Mouse (Mus musculus) heart, postnatal 25 days (tissue): ENCODE results near the gene Syne2. TPM values are rescaled to one million over a fixed set of nuclear protein-coding genes. Genes with fewer than 3 reads are reported as not detected.

Experiments used
- DNase-seq: peaks from one replicate; pipeline ENCODE4 v3.0.0; 2022; ENCODE audit warnings: low spot score
- intact Hi-C: fragments of 180-260 bp; cut with DNase I; formaldehyde crosslinking; loops from one replicate; pipeline ENCODE4 v1.15.1; 2025
- total RNA-seq, 2 experiments: library from RNA; stranded (reverse); gene quantifications; 2 replicates each; pipeline ENCODE4 v1.2.3; 2021

The Syne2 gene
- total RNA-seq, 2 experiments from 2014 or later: 33.8 to 41.5 TPM

- DNase-seq: no peak
Measured at GRCm38 (mm10) chr12:76080876-76081556, 263.1 kb downstream of the Syne2 start.

GRCm38 (mm10) chr12:76081557-76082211 is 263.8 kb downstream of the Syne2 start:
- intact Hi-C loops: no loop called here
- no peak for DNase-seq

More at GRCm38 (mm10) chr12:76080876-76081556, 263.1 kb downstream of the Syne2 start:
- intact Hi-C loops: no loop called here

DNA sequence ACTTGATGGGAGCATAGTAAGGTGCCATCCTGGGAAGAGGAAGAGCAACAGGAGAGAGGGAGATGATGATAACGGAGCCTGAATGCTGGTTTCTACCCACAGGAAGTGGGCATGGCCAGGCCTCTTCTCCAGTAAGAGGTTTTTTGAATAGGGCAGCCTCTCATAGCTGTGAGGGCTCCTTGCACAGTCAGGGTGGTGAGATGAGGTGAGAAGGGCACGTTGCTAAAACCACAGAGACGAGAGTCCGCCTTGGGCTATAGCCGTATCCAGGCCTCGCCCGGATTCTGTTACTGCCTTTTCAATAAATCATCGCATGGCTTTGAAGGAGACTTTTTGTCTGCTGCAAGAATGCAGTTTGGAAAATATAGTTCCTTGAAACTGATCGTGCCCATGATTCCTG is 267.1 kb downstream of the Syne2 start:
- intact Hi-C loops: no loop called here
- no peak for DNase-seq

GRCm38 (mm10) chr12:76085956-76086905 is 268.3 kb downstream of the Syne2 start:
- intact Hi-C loops: no loop called here

GRCm38 (mm10) chr12:76087025-76087424 is 269.1 kb downstream of the Syne2 start:
- DNase-seq: no peak
- intact Hi-C loops: no loop called here

More at GRCm38 (mm10) chr12:76085956-76086905, 268.3 kb downstream of the Syne2 start:
- no peak for DNase-seq

DNA sequence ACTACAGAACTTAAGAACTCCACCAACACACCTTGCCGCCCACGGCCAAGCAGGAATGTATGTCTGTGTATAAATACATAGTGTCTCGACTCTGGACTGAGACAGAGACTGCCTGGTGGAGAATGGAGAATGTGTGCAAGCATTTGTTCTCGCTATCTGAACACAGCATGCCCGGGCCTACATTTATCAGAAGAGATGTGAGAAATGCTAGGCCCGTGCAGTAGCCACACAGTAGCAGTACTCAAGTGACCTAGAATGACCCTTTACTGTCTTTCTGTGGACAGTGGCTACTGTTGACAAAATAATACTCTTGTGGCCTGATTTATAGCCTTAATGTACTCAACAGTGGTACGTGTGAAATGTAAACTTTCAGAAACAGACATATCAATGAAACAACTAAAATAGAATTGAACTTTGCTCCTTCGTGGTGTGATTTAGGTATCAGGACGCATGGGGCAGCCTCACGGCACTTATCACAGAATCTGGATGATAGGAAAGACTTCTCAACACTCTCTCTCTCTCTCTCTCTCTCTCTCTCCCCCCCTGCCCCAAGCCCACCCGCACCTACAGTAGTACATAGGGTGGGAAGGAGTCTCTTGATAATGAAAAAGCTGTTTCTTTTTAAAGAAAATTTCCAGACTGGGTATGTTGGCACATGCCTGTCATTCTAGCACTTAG is 275.0 kb downstream of the Syne2 start:
- no peak for DNase-seq

DNA sequence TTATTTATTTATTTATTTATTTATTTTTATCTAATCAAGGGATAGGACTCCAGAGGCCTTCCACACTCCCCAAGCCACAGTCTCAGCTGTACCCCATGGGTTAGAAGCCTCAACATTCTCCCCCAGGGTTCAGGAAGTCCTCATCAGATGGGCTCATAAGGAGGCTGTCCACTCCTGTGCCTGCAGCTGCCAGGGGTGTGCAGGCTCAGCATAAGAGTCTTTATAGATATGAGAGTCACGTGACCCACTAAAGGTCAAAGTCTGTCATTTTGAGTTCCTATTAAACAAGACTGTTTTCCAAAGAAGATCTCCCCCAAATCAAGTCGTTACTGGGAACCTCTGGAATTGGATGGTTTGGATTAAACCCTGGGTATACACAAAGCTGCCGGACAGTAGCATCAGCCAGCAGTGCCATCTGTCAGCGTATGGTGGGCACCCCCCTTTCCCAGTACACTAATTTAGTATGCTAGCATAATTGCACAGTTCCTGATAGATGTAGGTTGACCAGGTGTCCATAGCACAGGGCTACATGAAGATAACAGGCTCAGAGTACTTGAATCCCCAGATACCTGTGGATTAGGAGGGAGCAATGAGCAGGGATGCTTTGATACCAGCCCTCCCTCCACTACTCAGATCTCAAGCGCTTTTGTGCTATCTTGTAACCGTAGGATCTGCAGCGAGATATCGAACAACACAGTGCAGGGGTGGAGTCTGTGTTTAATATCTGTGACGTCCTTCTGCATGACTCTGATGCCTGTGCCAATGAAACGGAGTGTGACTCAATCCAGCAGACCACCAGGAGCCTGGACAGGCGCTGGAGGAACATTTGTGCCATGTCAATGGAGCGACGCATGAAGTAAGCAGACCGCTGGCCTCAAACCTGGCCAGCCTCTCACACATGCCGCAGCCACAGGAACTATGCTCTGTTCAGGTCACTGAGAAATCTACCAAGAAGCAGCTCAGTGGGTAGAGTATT is 276.0 kb downstream of the Syne2 start:
- intact Hi-C loops: no loop called here
- no peak for DNase-seq

More for the DNA sequence above, 275.0 kb downstream of the Syne2 start:
- intact Hi-C loops: no loop called here

DNA sequence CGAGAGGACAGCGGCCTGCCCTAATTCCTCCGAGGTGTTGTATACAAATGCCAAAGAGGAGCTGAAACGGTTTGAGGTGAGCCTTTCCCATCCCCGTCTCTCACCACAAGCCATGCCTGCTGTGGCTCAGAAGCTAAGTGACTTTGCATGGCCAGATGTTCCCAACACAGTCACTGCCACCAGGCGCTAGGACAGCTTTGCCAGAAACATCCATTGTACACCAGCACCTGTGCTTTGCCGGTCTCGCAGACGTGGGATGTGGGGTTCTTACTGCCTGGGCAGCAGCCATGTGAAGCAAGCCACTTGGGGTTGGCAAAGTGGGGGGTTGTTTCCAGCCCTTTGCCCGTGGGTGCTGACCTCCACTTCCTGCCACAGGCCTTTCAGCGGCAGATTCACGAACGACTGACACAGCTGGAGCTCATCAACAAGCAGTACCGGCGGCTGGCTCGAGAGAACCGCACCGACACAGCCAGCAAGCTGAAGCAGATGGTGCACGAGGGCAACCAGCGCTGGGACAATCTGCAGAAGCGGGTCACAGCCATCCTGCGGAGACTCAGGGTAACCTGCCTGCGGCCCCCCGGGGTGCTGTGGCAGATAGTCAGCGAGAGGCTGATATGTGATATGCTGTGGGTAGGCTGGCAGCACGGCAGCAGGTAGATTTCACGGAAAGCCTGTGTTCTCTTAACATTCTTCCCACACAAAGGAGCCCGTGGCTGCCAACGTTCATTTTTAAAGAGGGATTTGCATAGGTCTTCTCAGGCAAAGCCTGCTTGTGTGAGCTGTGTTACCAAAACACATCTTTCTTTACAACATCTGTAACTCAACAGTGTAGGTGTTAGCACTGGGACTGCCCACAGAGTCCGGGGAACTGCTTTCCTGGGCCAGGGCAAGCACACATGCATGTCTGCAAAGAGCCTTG is 277.4 kb downstream of the Syne2 start:
- intact Hi-C loops: no loop called here
- no peak for DNase-seq

- intact Hi-C loops: no loop called here
- no peak for DNase-seq
Measured at GRCm38 (mm10) chr12:76102621-76103020, 284.7 kb downstream of the Syne2 start.

DNA sequence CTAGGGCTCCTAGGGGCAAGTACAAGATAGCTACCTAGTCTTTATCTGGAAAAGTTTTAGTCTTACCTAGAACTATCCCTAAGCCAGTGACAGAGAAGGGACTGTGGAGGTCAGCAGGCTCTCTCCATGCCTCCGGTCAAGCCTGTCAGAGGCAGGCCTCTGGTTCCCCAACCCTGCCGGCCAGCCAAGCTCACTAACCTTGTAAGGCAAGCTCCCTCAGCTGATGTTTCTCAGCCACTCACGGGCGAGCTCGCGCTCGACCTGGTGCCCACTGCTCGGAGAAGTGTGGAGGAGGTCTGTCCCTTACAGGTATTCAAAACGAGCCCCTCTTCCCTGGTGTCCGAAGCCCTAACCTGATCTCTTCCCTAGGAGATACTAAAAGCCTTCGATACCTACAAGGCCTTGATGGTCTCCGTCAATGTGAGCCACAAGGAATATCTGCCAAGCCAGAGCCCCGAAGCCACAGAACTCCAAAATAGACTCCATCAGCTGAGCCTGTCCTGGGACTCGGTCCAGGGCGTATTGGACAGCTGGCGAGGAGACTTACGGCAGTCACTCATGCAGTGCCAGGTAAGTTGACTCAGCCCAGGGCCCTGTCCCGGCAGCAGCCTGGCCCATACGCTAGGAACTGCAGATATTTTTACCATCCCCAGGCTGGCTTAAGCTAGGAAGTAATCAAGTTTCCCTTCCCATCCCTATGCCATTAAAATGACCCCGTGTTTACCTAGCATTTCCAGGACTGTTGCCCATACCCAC is 286.8 kb downstream of the Syne2 start:
- peak; percentile 35 for DNase-seq
- intact Hi-C loops: no loop called here

- DNase-seq: no peak
- intact Hi-C loops: no loop called here
Measured at GRCm38 (mm10) chr12:76109646-76110405, 291.9 kb downstream of the Syne2 start.

GRCm38 (mm10) chr12:76111046-76111445 is 293.1 kb downstream of the Syne2 start:
- DNase-seq: no peak
- intact Hi-C loops: no loop called here

GRCm38 (mm10) chr12:76116577-76116976 is 298.6 kb downstream of the Syne2 start:
- intact Hi-C loops: no loop called here
- no peak for DNase-seq

DNA sequence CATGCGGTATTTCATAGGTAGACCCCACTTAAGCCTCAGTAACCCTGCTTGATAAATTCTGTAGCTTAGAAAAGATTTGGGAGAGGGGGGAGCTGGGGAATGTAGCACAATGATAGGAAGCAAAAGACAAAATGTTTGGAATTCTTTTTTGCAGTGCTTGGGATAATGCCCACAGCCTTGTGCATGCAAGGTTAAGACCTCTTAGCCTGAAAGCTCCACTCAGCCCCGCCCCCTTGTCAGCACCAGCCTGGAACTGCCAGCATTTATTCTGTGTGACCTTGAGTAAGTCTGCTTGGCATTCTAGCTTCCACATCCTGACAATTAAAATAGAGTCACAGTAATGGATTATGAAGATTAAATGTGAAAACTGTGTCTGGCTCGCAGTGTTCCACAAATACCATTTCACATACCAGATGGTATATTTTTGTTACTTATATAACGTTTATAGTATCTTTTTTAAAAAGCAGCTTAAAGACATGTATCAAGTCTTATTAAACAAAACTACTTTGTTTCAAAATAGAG is 299.8 kb downstream of the Syne2 start:
- intact Hi-C loops: no loop called here
- no peak for DNase-seq

DNA sequence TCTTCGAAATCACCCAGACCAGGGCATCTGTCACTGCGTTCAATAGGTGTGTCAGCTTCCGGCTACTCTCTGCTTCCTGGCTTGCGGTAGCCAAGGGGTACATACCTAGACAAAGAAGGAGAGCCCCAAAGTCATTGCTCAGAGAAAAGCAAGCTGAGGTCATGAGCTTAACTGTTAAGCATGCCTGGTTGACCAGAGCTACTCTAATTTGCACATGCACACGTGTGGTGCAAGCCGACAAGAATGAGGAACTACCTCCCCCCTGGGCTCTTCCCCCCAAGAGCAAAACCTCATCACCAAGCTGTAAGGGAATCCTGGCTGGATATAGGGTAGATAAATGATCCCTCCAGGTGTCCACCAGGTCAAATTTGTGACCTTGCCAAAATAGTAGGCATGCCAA is 305.3 kb downstream of the Syne2 start:
- intact Hi-C loops: no loop called here

GRCm38 (mm10) chr12:76128306-76128705 is 310.4 kb downstream of the Syne2 start:
- intact Hi-C loops: no loop called here
- DNase-seq: no peak

More for the DNA sequence above, 305.3 kb downstream of the Syne2 start:
- DNase-seq: no peak
